Mouse (Mus musculus) MEL (cell line): ENCODE data around the gene Lrfn3. TPM values are rescaled to one million over a fixed set of nuclear protein-coding genes. Genes with fewer than 3 reads are reported as not detected.

Source experiments
- DNase-seq: peaks from one replicate; pipeline ENCODE4 v3.0.0; 2011; ENCODE audit warnings: low read depth, low spot score
- H3K27ac ChIP-seq: 2 replicates; pipeline ENCODE4 v1.5.1; 2012; ENCODE audit warnings: low read depth, mild to moderate bottlenecking, control low read depth, low read length, moderate library complexity; ENCODE audit not compliant: control insufficient read depth
- H3K27me3 ChIP-seq, 2 experiments: fragments of 150-350 bp in 1 of 2; sonication (generic) in 1 of 2; 2 replicates each; pipeline ENCODE4 v1.6.1; 2012; ENCODE audit warnings: low read length in 2 of 2, mild to moderate bottlenecking in 2 of 2, improper control_type of control experiment in 1 of 2, moderate library complexity in 1 of 2; ENCODE audit not compliant: insufficient read depth in 2 of 2, control insufficient read depth in 1 of 2
- H3K36me3 ChIP-seq, 2 experiments: 2 replicates each; pipeline ENCODE4 v1.6.1; 2012 to 2014; ENCODE audit warnings: low read length in 2 of 2, improper control_type of control experiment in 1 of 2, inconsistent platforms in 1 of 2, mild to moderate bottlenecking in 1 of 2; ENCODE audit not compliant: insufficient read depth in 2 of 2, control insufficient read depth in 1 of 2
- H3K4me1 ChIP-seq, 2 experiments: fragments of 150-350 bp in 1 of 2; sonication (generic) in 1 of 2; 2 replicates each; pipeline ENCODE4 v1.6.1; 2012; ENCODE audit warnings: low read length in 2 of 2, improper control_type of control experiment in 1 of 2, mild to moderate bottlenecking in 1 of 2; ENCODE audit not compliant: insufficient read depth in 2 of 2, control insufficient read depth in 1 of 2
- H3K4me3 ChIP-seq, 2 experiments: fragments of 150-350 bp in 1 of 2; sonication (generic) in 1 of 2; 2 replicates each; pipeline ENCODE4 v1.5.1; 2012; ENCODE audit warnings: low read depth in 2 of 2, low read length in 2 of 2, mild to moderate bottlenecking in 2 of 2, moderate library complexity in 2 of 2, control low read depth in 1 of 2, improper control_type of control experiment in 1 of 2; ENCODE audit not compliant: control insufficient read depth in 1 of 2, insufficient read depth in 1 of 2
- H3K79me2 ChIP-seq: 2 replicates; pipeline ENCODE4 v1.6.1; 2012; ENCODE audit warnings: mild to moderate bottlenecking, low read length, moderate library complexity; ENCODE audit not compliant: control insufficient read depth, poor library complexity, insufficient read depth
- H3K9ac ChIP-seq: 2 replicates; pipeline ENCODE4 v1.6.1; 2012; ENCODE audit warnings: low read depth, mild to moderate bottlenecking, control low read depth, low read length, moderate library complexity; ENCODE audit not compliant: control insufficient read depth, poor library complexity, severe bottlenecking
- H3K9me3 ChIP-seq: fragments of 150-350 bp; sonication (generic); replicated peaks from 2 replicates; pipeline ENCODE4 v1.6.1; 2012; ENCODE audit warnings: mild to moderate bottlenecking, low read length, improper control_type of control experiment, moderate library complexity; ENCODE audit not compliant: insufficient read depth
- BHLHE40 ChIP-seq: IDR thresholded peaks from 2 replicates; pipeline ENCODE4 v1.6.1; 2012; ENCODE audit warnings: low read depth, mild to moderate bottlenecking, inconsistent platforms, low read length, improper control_type of control experiment, borderline replicate concordance
- CHD1 ChIP-seq: IDR thresholded peaks from 2 replicates; pipeline ENCODE4 v1.6.1; 2012; ENCODE audit warnings: low read depth, mild to moderate bottlenecking, inconsistent platforms, low read length, improper control_type of control experiment
- E2F4 ChIP-seq: IDR thresholded peaks from 2 replicates; pipeline ENCODE4 v1.6.1; 2011; ENCODE audit warnings: low read depth, low read length, improper control_type of control experiment, borderline replicate concordance
- ELF1 ChIP-seq: IDR thresholded peaks from 2 replicates; pipeline ENCODE4 v1.6.1; 2014; ENCODE audit warnings: low read depth, mild to moderate bottlenecking, inconsistent platforms, low read length, improper control_type of control experiment, moderate library complexity
- ETS1 ChIP-seq: IDR thresholded peaks from 2 replicates; pipeline ENCODE4 v1.6.1; 2012; ENCODE audit warnings: low read depth, mild to moderate bottlenecking, inconsistent platforms, low read length, improper control_type of control experiment, moderate library complexity
- GABPA ChIP-seq: IDR thresholded peaks from 2 replicates; pipeline ENCODE4 v1.6.1; 2012; ENCODE audit warnings: low read depth, mild to moderate bottlenecking, inconsistent platforms, low read length, improper control_type of control experiment, moderate library complexity
- HCFC1 ChIP-seq: IDR thresholded peaks from 2 replicates; pipeline ENCODE4 v1.6.1; 2012; ENCODE audit warnings: low read depth, mild to moderate bottlenecking, inconsistent platforms, low read length, improper control_type of control experiment, moderate library complexity
- JUND ChIP-seq: IDR thresholded peaks from 2 replicates; pipeline ENCODE4 v1.6.1; 2011; ENCODE audit warnings: low read depth, mild to moderate bottlenecking, improper control_type of control experiment, low read length
- MAFK ChIP-seq: IDR thresholded peaks from 2 replicates; pipeline ENCODE4 v1.6.1; 2011; ENCODE audit warnings: low read depth, mild to moderate bottlenecking, low read length, improper control_type of control experiment, borderline replicate concordance
- MAZ ChIP-seq: IDR thresholded peaks from 2 replicates; pipeline ENCODE4 v1.6.1; 2012; ENCODE audit warnings: low read depth, mild to moderate bottlenecking, inconsistent platforms, low read length, improper control_type of control experiment
- MXI1 ChIP-seq: IDR thresholded peaks from 2 replicates; pipeline ENCODE4 v1.6.1; 2011; ENCODE audit warnings: mild to moderate bottlenecking, low read depth, low read length, improper control_type of control experiment
- MYB ChIP-seq: IDR thresholded peaks from 2 replicates; pipeline ENCODE4 v1.6.1; 2011; ENCODE audit warnings: mild to moderate bottlenecking, low read depth, low read length, improper control_type of control experiment
- POLR2A ChIP-seq, 2 experiments: IDR thresholded peaks; 2 replicates each; pipeline ENCODE4 v1.6.1; 2011 to 2012; ENCODE audit warnings: low read length in 2 of 2, mild to moderate bottlenecking in 2 of 2, control low read depth in 1 of 2, improper control_type of control experiment in 1 of 2, low read depth in 1 of 2, moderate library complexity in 1 of 2; ENCODE audit not compliant: control insufficient read depth in 1 of 2, insufficient read depth in 1 of 2, poor library complexity in 1 of 2
- POLR2AphosphoS2 ChIP-seq: IDR thresholded peaks from 2 replicates; pipeline ENCODE4 v1.6.1; 2011; ENCODE audit warnings: low read length, improper control_type of control experiment
- RCOR1 ChIP-seq: IDR thresholded peaks from 2 replicates; pipeline ENCODE4 v1.6.1; 2012; ENCODE audit warnings: low read depth, mild to moderate bottlenecking, inconsistent platforms, low read length, improper control_type of control experiment
- SIN3A ChIP-seq: IDR thresholded peaks from 2 replicates; pipeline ENCODE4 v1.6.1; 2012; ENCODE audit warnings: low read length, improper control_type of control experiment, inconsistent platforms
- SMC3 ChIP-seq: IDR thresholded peaks from 2 replicates; pipeline ENCODE4 v1.6.1; 2011; ENCODE audit warnings: low read depth, low read length, improper control_type of control experiment
- TBP ChIP-seq: IDR thresholded peaks from 2 replicates; pipeline ENCODE4 v1.8.0; 2011; ENCODE audit warnings: low read depth, low read length, improper control_type of control experiment
- TCF12 ChIP-seq: IDR thresholded peaks from 2 replicates; pipeline ENCODE4 v1.6.1; 2014; ENCODE audit warnings: low read depth, mild to moderate bottlenecking, inconsistent platforms, low read length, improper control_type of control experiment, moderate library complexity
- ZC3H11A ChIP-seq: IDR thresholded peaks from 2 replicates; pipeline ENCODE4 v1.6.1; 2012; ENCODE audit warnings: low read depth, mild to moderate bottlenecking, inconsistent platforms, low read length, improper control_type of control experiment
- ZKSCAN1 ChIP-seq: IDR thresholded peaks from 2 replicates; pipeline ENCODE4 v1.6.1; 2012; ENCODE audit warnings: low read depth, mild to moderate bottlenecking, inconsistent platforms, low read length, improper control_type of control experiment, moderate library complexity
- ZNF384 ChIP-seq: IDR thresholded peaks from 2 replicates; pipeline ENCODE4 v1.6.1; 2012; ENCODE audit warnings: low read depth, mild to moderate bottlenecking, inconsistent platforms, low read length, improper control_type of control experiment
- polyA plus RNA-seq, 2 experiments: library from polyadenylated mRNA; stranded (reverse) in 1 of 2; unstranded in 1 of 2; fragments of >175 nt in 1 of 2; fragments of >200 nt in 1 of 2; gene quantifications; 2 replicates each; pipeline versions ENCODE4 v1.2.1 to v1.2.4; 2012; ENCODE audit warnings: low replicate concordance in 2 of 2, low read depth in 1 of 2; ENCODE audit not compliant: insufficient read length in 2 of 2, insufficient read depth in 1 of 2, missing spikeins in 1 of 2
- total RNA-seq: library from RNA; depleted of rRNA; stranded (reverse); fragments of 300-350 nt; gene quantifications from 2 replicates; pipeline ENCODE4 v1.2.3, GENCODE M21; 2012

Lrfn3 gene
- total and polyA plus RNA-seq, 3 experiments = not detected

- no peaks in the 10 kb centered on the region for H3K79me2 ChIP-seq
- H3K27ac ChIP-seq = no peak overlapping the region
- DNase-seq = no peak
Observed at GRCm38 (mm10) chr7:30335688-30336087, 26.9 kb downstream of the Lrfn3 start.

GRCm38 (mm10) chr7:30334563-30334962, 28.0 kb downstream of the Lrfn3 start:
- no peak overlapping the region for H3K9ac ChIP-seq
- H3K4me3 ChIP-seq = no peak overlapping the region
- peaks cover 0 to 11% of the 10 kb centered on the region in 2 experiments; a peak in 2 of 4 replicates for H3K36me3 ChIP-seq
- TF ChIP-seq ZKSCAN1 (no peak), ZC3H11A (no peak), MAFK (no peak), POLR2AphosphoS2 (no peak), BHLHE40 (no peak), MYB (no peak), TCF12 (no peak), RCOR1 (no peak), SMC3 (no peak), ZNF384 (no peak), ETS1 (no peak), JUND (no peak)
- TF ChIP-seq, all 39 proteins: peak for 0
- no peaks in the 10 kb centered on the region; a peak in 1 of 4 replicates for H3K27me3 ChIP-seq
- no peaks in the 10 kb centered on the region for H3K79me2 ChIP-seq
- DNase-seq = no peak
- no peak overlapping the region for H3K27ac ChIP-seq
- no peaks in the 10 kb centered on the region for H3K9me3 ChIP-seq
- H3K4me1 ChIP-seq = peaks cover 4 to 19% of the 10 kb centered on the region in 2 experiments; a peak in 3 of 4 replicates

More at GRCm38 (mm10) chr7:30335688-30336087, 26.9 kb downstream of the Lrfn3 start:
- H3K4me1 ChIP-seq = peaks cover 4 to 19% of the 10 kb centered on the region in 2 experiments; a peak in 3 of 4 replicates
- no peaks in the 10 kb centered on the region for H3K9me3 ChIP-seq
- no peaks in the 10 kb centered on the region for H3K27me3 ChIP-seq
- TF ChIP-seq GABPA = no peak
- no peak for TF ChIP-seq ELF1
- no peak for TF ChIP-seq MAFK
- TF ChIP-seq CHD1 = no peak
- TF ChIP-seq SMC3 = no peak
- no peak for TF ChIP-seq ETS1
- no peak for TF ChIP-seq HCFC1
- TF ChIP-seq SIN3A = no peak
- no peak for TF ChIP-seq BHLHE40
- TF ChIP-seq MYB = no peak
- TF ChIP-seq MAZ = no peak
- no peak for TF ChIP-seq POLR2A (IDR thresholded peaks at IDR 0.05; ENCODE audit: control insufficient read depth in 1 of 2, insufficient read depth in 1 of 2, low read depth in 1 of 2, low read length in 2 of 2, poor library complexity in 1 of 2)
- no peak for TF ChIP-seq E2F4
- no peak for TF ChIP-seq MXI1
- TF ChIP-seq TBP = no peak
- no peak for TF ChIP-seq ZNF384
- no peak for TF ChIP-seq ZC3H11A
- H3K4me3 ChIP-seq = no peak overlapping the region
- no peak overlapping the region for H3K9ac ChIP-seq
- peaks cover 0 to 11% of the 10 kb centered on the region in 2 experiments; a peak in 2 of 4 replicates for H3K36me3 ChIP-seq
